Mouse (Mus musculus) heart, adult 2 months (tissue): Measurements from ENCODE around the gene Ehbp1l1.

ENCODE experiments used
- EP300 ChIP-seq: fragments of 200-500 bp; IDR thresholded peaks from 2 replicates; pipeline ENCODE4 v1.6.1; 2011; ENCODE audit warnings: low read depth, low read length, control low read depth; ENCODE audit not compliant: insufficient read depth
- POLR2A ChIP-seq: fragments of 200-500 bp; IDR thresholded peaks from 2 replicates; pipeline ENCODE4 v1.6.1; 2011; ENCODE audit warnings: mild to moderate bottlenecking, low read depth, low read length, control low read depth; ENCODE audit not compliant: insufficient read depth

DNA sequence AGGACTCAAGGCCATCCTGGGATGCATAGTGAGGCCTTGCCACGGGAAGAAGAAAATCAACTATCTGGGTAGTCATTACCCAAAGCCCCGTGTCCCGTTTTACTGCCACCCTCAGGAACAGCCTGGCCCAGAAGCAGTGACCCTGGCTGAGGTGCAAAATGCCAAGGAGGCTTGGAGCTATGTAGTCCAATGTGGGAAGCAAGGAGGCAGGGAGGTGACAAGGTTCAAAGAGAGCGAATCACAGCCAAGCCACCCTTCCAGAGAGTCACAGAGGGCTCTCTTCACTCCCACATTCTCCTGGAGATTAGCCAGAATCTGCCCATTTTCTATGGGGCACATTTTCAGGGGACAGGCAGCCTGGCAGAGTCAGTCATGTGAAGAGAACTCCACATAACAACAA, 41.2 kb upstream of the Ehbp1l1 start:
- TF ChIP-seq EP300 (no peak), POLR2A (no peak)
